Mouse (Mus musculus) small intestine, adult 10 weeks (tissue): ENCODE measurements around the gene Col6a1. TPM values are rescaled to one million over a fixed set of nuclear protein-coding genes. Genes with fewer than 3 reads are reported as not detected.

Experiments
- polyA plus RNA-seq: library from polyadenylated mRNA; stranded (reverse); fragments of 350-450 nt; fragmentation: Illumina TruSeq; extraction: RNeasy Lipid Tissue Mini Kit (QIAGEN cat#74804); gene quantifications from one replicate; pipeline ENCODE4 v1.2.3, GENCODE M21; 2014; ENCODE audit warnings: low replicate concordance

Gene Col6a1
- 9.5 TPM for polyA plus RNA-seq

GRCm38 (mm10) chr10:76725682-76726285 is at the start of gene Col6a1:
Gene Col6a1 (minus strand): TSS chr10:76726168.

Other genes starting within 250 kb of the Col6a1 start
- 3.6 TPM for gene Lss, start 194.6 kb downstream of the Col6a1 start, polyA plus RNA-seq
- gene Spatc1l, start 163.9 kb downstream of the Col6a1 start, polyA plus RNA-seq: not detected
- gene Ftcd, start 150.5 kb downstream of the Col6a1 start, polyA plus RNA-seq: not detected
- gene Col6a2, start 102.5 kb downstream of the Col6a1 start, polyA plus RNA-seq: 2.6 TPM
- 0.89 TPM for gene Pcbp3, start 235.7 kb upstream of the Col6a1 start, polyA plus RNA-seq